Mouse (Mus musculus): ENCODE data around the gene Kdm4a.

- TF ChIP-seq CTCF (IDR thresholded peaks at IDR 0.05; ENCODE audit: extremely low read depth, insufficient read depth, insufficient read length, insufficient replicate concordance): no peak
- no peak for TF ChIP-seq POLR2A (IDR thresholded peaks at IDR 0.05; ENCODE audit: low read depth, low read length)
Measured at GRCm38 (mm10) chr4:118112601-118113000, 67.2 kb downstream of the Kdm4a start.
